Mouse (Mus musculus): ENCODE results near the gene Tlcd2. TPM values are rescaled to one million over a fixed set of nuclear protein-coding genes. Genes with fewer than 3 reads are reported as not detected.
"Not testable (repeated sequence)": the region's sequence is repeated elsewhere in the genome, so short reads cannot be mapped to it uniquely, and the experiment has no call there.

Tlcd2 gene
- polyA plus RNA-seq, 1 experiment from 2014 or later: 24.2 TPM

- ATAC-seq (ENCODE audit: insufficient read depth) (peak; percentile 94), DNase-seq (peak; percentile 96)
- Histone ChIP-seq H3K4me2 (peak within 1 kb of the TSS; percentile 100), H3K4me3 (ENCODE audit: low read depth, low read length) (peak within 1 kb of the TSS; percentile 62), H3K9ac (peak within 1 kb of the TSS; percentile 63), H3K36me3 (ENCODE audit: insufficient read depth) (peaks cover 3% of the 10 kb centered on the region; the same call in 1 of the 2 replicates), H3K4me1 (ENCODE audit: insufficient read depth) (peaks cover 7% of the 10 kb centered on the region), H3K27me3 (ENCODE audit: insufficient read depth, low read length) (no peaks in the 10 kb centered on the region), H3K27ac (ENCODE audit: low read depth) (peak within 1 kb of the TSS; percentile 72; the same call in 1 of the 2 replicates), H3K9me3 (ENCODE audit: low read depth, low read length) (no peaks in the 10 kb centered on the region)
- 2% methylated on average over 56 of the region's 56 CpGs for WGBS
- peak; percentile 64 for TF ChIP-seq CTCF (IDR thresholded peaks at IDR 0.05; ENCODE audit: low read depth)
Observed at GRCm38 (mm10) chr11:75453991-75454930, 7.3 kb upstream of the Tlcd2 start, which contains the start of gene Wdr81. Gene Wdr81 (minus strand): TSS chr11:75454717.

- DNase-seq (no peak), ATAC-seq (ENCODE audit: insufficient read depth) (no peak; the same call in 1 of the 2 replicates)
- H3K4me2 ChIP-seq: peak overlapping the region; percentile 100
- no peak for TF ChIP-seq CTCF (IDR thresholded peaks at IDR 0.05; ENCODE audit: low read depth)
- peaks cover 17% of the 10 kb centered on the region for H3K4me1 ChIP-seq (ENCODE audit: insufficient read depth)
- H3K27ac ChIP-seq (ENCODE audit: low read depth): peak overlapping the region; percentile 72; the same call in 1 of the 2 replicates
- peak overlapping the region; percentile 63 for H3K9ac ChIP-seq
- no peaks in the 10 kb centered on the region for H3K36me3 ChIP-seq (ENCODE audit: insufficient read depth)
- no peaks in the 10 kb centered on the region for H3K27me3 ChIP-seq (ENCODE audit: insufficient read depth, low read length)
- 69% methylated on average over 10 of the region's 10 CpGs for WGBS
- H3K4me3 ChIP-seq (ENCODE audit: low read depth, low read length): peak overlapping the region; percentile 62
- no peaks in the 10 kb centered on the region for H3K9me3 ChIP-seq (ENCODE audit: low read depth, low read length)
Observed at GRCm38 (mm10) chr11:75455041-75455736, 6.3 kb upstream of the Tlcd2 start.

GRCm38 (mm10) chr11:75455971-75456370 is 5.5 kb upstream of the Tlcd2 start:
- not testable (repeated sequence) for H3K27me3 ChIP-seq (ENCODE audit: insufficient read depth, low read length); H3K4me2 ChIP-seq; DNase-seq; H3K4me3 ChIP-seq (ENCODE audit: low read depth, low read length); H3K36me3 ChIP-seq (ENCODE audit: insufficient read depth); H3K9ac ChIP-seq; H3K9me3 ChIP-seq (ENCODE audit: low read depth, low read length); H3K27ac ChIP-seq (ENCODE audit: low read depth); ATAC-seq (ENCODE audit: insufficient read depth)
- H3K4me1 ChIP-seq (ENCODE audit: insufficient read depth): peaks cover 18% of the 10 kb centered on the region
- 93% methylated on average over 2 of the region's 2 CpGs for WGBS

- DNase-seq: no peak
- H3K36me3 ChIP-seq (ENCODE audit: insufficient read depth): no peaks in the 10 kb centered on the region
Observed at GRCm38 (mm10) chr11:75456440-75456871, 5.1 kb upstream of the Tlcd2 start.

GRCm38 (mm10) chr11:75458169-75458568 is 3.3 kb upstream of the Tlcd2 start:
- Histone ChIP-seq H3K9ac (no peak overlapping the region), H3K27me3 (ENCODE audit: insufficient read depth, low read length) (no peaks in the 10 kb centered on the region), H3K4me1 (ENCODE audit: insufficient read depth) (peaks cover 23% of the 10 kb centered on the region), H3K9me3 (ENCODE audit: low read depth, low read length) (no peaks in the 10 kb centered on the region), H3K4me3 (ENCODE audit: low read depth, low read length) (no peak overlapping the region), H3K4me2 (no peak overlapping the region), H3K27ac (ENCODE audit: low read depth) (no peak overlapping the region), H3K36me3 (ENCODE audit: insufficient read depth) (no peaks in the 10 kb centered on the region)
- WGBS: 7% methylated on average over 3 of the region's 3 CpGs
- DNase-seq: peak; percentile 45
- no peak for ATAC-seq (ENCODE audit: insufficient read depth)
- peak; percentile 76 for TF ChIP-seq CTCF (IDR thresholded peaks at IDR 0.05; ENCODE audit: low read depth)

More at GRCm38 (mm10) chr11:75456440-75456871, 5.1 kb upstream of the Tlcd2 start:
- WGBS: 84% methylated on average over 7 of the region's 7 CpGs
- Histone ChIP-seq H3K27me3 (ENCODE audit: insufficient read depth, low read length) (no peaks in the 10 kb centered on the region), H3K4me1 (ENCODE audit: insufficient read depth) (peaks cover 18% of the 10 kb centered on the region), H3K9ac (no peak overlapping the region), H3K9me3 (ENCODE audit: low read depth, low read length) (no peaks in the 10 kb centered on the region), H3K4me2 (no peak overlapping the region), H3K4me3 (ENCODE audit: low read depth, low read length) (no peak overlapping the region), H3K27ac (ENCODE audit: low read depth) (no peak overlapping the region)
- ATAC-seq (ENCODE audit: insufficient read depth): no peak
- TF ChIP-seq CTCF (IDR thresholded peaks at IDR 0.05; ENCODE audit: low read depth): no peak

GRCm38 (mm10) chr11:75458628-75459041 is 2.9 kb upstream of the Tlcd2 start:
- DNase-seq (no peak), ATAC-seq (ENCODE audit: insufficient read depth) (no peak)
- TF ChIP-seq CTCF (IDR thresholded peaks at IDR 0.05; ENCODE audit: low read depth): no peak
- no peak overlapping the region for H3K9ac ChIP-seq
- peaks cover 23% of the 10 kb centered on the region for H3K4me1 ChIP-seq (ENCODE audit: insufficient read depth)
- H3K9me3 ChIP-seq (ENCODE audit: low read depth, low read length): no peaks in the 10 kb centered on the region
- WGBS: 78% methylated on average over 8 of the region's 8 CpGs
- H3K4me3 ChIP-seq (ENCODE audit: low read depth, low read length): no peak overlapping the region
- H3K36me3 ChIP-seq (ENCODE audit: insufficient read depth): no peaks in the 10 kb centered on the region
- no peak overlapping the region for H3K4me2 ChIP-seq
- H3K27me3 ChIP-seq (ENCODE audit: insufficient read depth, low read length): no peaks in the 10 kb centered on the region
- no peak overlapping the region for H3K27ac ChIP-seq (ENCODE audit: low read depth)

Data from lung, embryonic 14.5 days (tissue).